Mouse (Mus musculus) MEL (cell line): ENCODE measurements around the gene Fam161b. TPM values are rescaled to one million over a fixed set of nuclear protein-coding genes. Genes with fewer than 3 reads are reported as not detected.

Experiments used
- DNase-seq: peaks from one replicate; pipeline ENCODE4 v3.0.0; 2011; ENCODE audit warnings: low read depth, low spot score
- H3K27ac ChIP-seq: 2 replicates; pipeline ENCODE4 v1.5.1; 2012; ENCODE audit warnings: low read depth, mild to moderate bottlenecking, control low read depth, low read length, moderate library complexity; ENCODE audit not compliant: control insufficient read depth
- H3K27me3 ChIP-seq, 2 experiments: fragments of 150-350 bp in 1 of 2; sonication (generic) in 1 of 2; 2 replicates each; pipeline ENCODE4 v1.6.1; 2012; ENCODE audit warnings: low read length in 2 of 2, mild to moderate bottlenecking in 2 of 2, improper control_type of control experiment in 1 of 2, moderate library complexity in 1 of 2; ENCODE audit not compliant: insufficient read depth in 2 of 2, control insufficient read depth in 1 of 2
- H3K36me3 ChIP-seq, 2 experiments: 2 replicates each; pipeline ENCODE4 v1.6.1; 2012 to 2014; ENCODE audit warnings: low read length in 2 of 2, improper control_type of control experiment in 1 of 2, inconsistent platforms in 1 of 2, mild to moderate bottlenecking in 1 of 2; ENCODE audit not compliant: insufficient read depth in 2 of 2, control insufficient read depth in 1 of 2
- H3K4me1 ChIP-seq, 2 experiments: fragments of 150-350 bp in 1 of 2; sonication (generic) in 1 of 2; 2 replicates each; pipeline ENCODE4 v1.6.1; 2012; ENCODE audit warnings: low read length in 2 of 2, improper control_type of control experiment in 1 of 2, mild to moderate bottlenecking in 1 of 2; ENCODE audit not compliant: insufficient read depth in 2 of 2, control insufficient read depth in 1 of 2
- H3K4me3 ChIP-seq, 2 experiments: fragments of 150-350 bp in 1 of 2; sonication (generic) in 1 of 2; 2 replicates each; pipeline ENCODE4 v1.5.1; 2012; ENCODE audit warnings: low read depth in 2 of 2, low read length in 2 of 2, mild to moderate bottlenecking in 2 of 2, moderate library complexity in 2 of 2, control low read depth in 1 of 2, improper control_type of control experiment in 1 of 2; ENCODE audit not compliant: control insufficient read depth in 1 of 2, insufficient read depth in 1 of 2
- H3K79me2 ChIP-seq: 2 replicates; pipeline ENCODE4 v1.6.1; 2012; ENCODE audit warnings: mild to moderate bottlenecking, low read length, moderate library complexity; ENCODE audit not compliant: control insufficient read depth, poor library complexity, insufficient read depth
- H3K9ac ChIP-seq: 2 replicates; pipeline ENCODE4 v1.6.1; 2012; ENCODE audit warnings: low read depth, mild to moderate bottlenecking, control low read depth, low read length, moderate library complexity; ENCODE audit not compliant: control insufficient read depth, poor library complexity, severe bottlenecking
- H3K9me3 ChIP-seq: fragments of 150-350 bp; sonication (generic); replicated peaks from 2 replicates; pipeline ENCODE4 v1.6.1; 2012; ENCODE audit warnings: mild to moderate bottlenecking, low read length, improper control_type of control experiment, moderate library complexity; ENCODE audit not compliant: insufficient read depth
- CHD2 ChIP-seq: IDR thresholded peaks from 2 replicates; pipeline ENCODE4 v1.6.1; 2011; ENCODE audit warnings: low read length, improper control_type of control experiment
- CTCF ChIP-seq, 3 experiments: IDR thresholded peaks in 2 of 3; conservative IDR thresholded peaks in 1 of 3; 2 replicates each; pipeline ENCODE4 v1.5.1; 2011 to 2012; ENCODE audit warnings: low read length in 3 of 3, low read depth in 2 of 3, mild to moderate bottlenecking in 2 of 3, improper control_type of control experiment in 1 of 3, inconsistent platforms in 1 of 3, mixed read lengths in 1 of 3, moderate library complexity in 1 of 3; ENCODE audit not compliant: control insufficient read depth in 1 of 3, insufficient read depth in 1 of 3, poor library complexity in 1 of 3, severe bottlenecking in 1 of 3
- EP300 ChIP-seq, 2 experiments: IDR thresholded peaks; 2 replicates each; pipeline ENCODE4 v1.6.1; 2011; ENCODE audit warnings: improper control_type of control experiment in 2 of 2, low read length in 2 of 2, low read depth in 1 of 2, mild to moderate bottlenecking in 1 of 2
- ETS1 ChIP-seq: IDR thresholded peaks from 2 replicates; pipeline ENCODE4 v1.6.1; 2012; ENCODE audit warnings: low read depth, mild to moderate bottlenecking, inconsistent platforms, low read length, improper control_type of control experiment, moderate library complexity
- GABPA ChIP-seq: IDR thresholded peaks from 2 replicates; pipeline ENCODE4 v1.6.1; 2012; ENCODE audit warnings: low read depth, mild to moderate bottlenecking, inconsistent platforms, low read length, improper control_type of control experiment, moderate library complexity
- GATA1 ChIP-seq: IDR thresholded peaks from 2 replicates; pipeline ENCODE4 v1.6.1; 2011; ENCODE audit warnings: low read depth, low read length, improper control_type of control experiment
- MAX ChIP-seq: IDR thresholded peaks from 2 replicates; pipeline ENCODE4 v1.6.1; 2011; ENCODE audit warnings: low read length, improper control_type of control experiment
- MEF2A ChIP-seq: IDR thresholded peaks from 2 replicates; pipeline ENCODE4 v1.6.1; 2014; ENCODE audit warnings: low read depth, mild to moderate bottlenecking, inconsistent platforms, low read length, improper control_type of control experiment; ENCODE audit not compliant: poor library complexity, insufficient replicate concordance, severe bottlenecking; ENCODE audit errors: extremely low read depth
- MXI1 ChIP-seq: IDR thresholded peaks from 2 replicates; pipeline ENCODE4 v1.6.1; 2011; ENCODE audit warnings: mild to moderate bottlenecking, low read depth, low read length, improper control_type of control experiment
- POLR2A ChIP-seq, 2 experiments: IDR thresholded peaks; 2 replicates each; pipeline ENCODE4 v1.6.1; 2011 to 2012; ENCODE audit warnings: low read length in 2 of 2, mild to moderate bottlenecking in 2 of 2, control low read depth in 1 of 2, improper control_type of control experiment in 1 of 2, low read depth in 1 of 2, moderate library complexity in 1 of 2; ENCODE audit not compliant: control insufficient read depth in 1 of 2, insufficient read depth in 1 of 2, poor library complexity in 1 of 2
- POLR2AphosphoS2 ChIP-seq: IDR thresholded peaks from 2 replicates; pipeline ENCODE4 v1.6.1; 2011; ENCODE audit warnings: low read length, improper control_type of control experiment
- RCOR1 ChIP-seq: IDR thresholded peaks from 2 replicates; pipeline ENCODE4 v1.6.1; 2012; ENCODE audit warnings: low read depth, mild to moderate bottlenecking, inconsistent platforms, low read length, improper control_type of control experiment
- SIN3A ChIP-seq: IDR thresholded peaks from 2 replicates; pipeline ENCODE4 v1.6.1; 2012; ENCODE audit warnings: low read length, improper control_type of control experiment, inconsistent platforms
- TAL1 ChIP-seq: IDR thresholded peaks from 2 replicates; pipeline ENCODE4 v1.6.1; 2012; ENCODE audit warnings: mild to moderate bottlenecking, inconsistent platforms, low read length, moderate library complexity, mixed read lengths
- TBP ChIP-seq: IDR thresholded peaks from 2 replicates; pipeline ENCODE4 v1.8.0; 2011; ENCODE audit warnings: low read depth, low read length, improper control_type of control experiment
- TCF12 ChIP-seq: IDR thresholded peaks from 2 replicates; pipeline ENCODE4 v1.6.1; 2014; ENCODE audit warnings: low read depth, mild to moderate bottlenecking, inconsistent platforms, low read length, improper control_type of control experiment, moderate library complexity
- USF1 ChIP-seq: IDR thresholded peaks from 2 replicates; pipeline ENCODE4 v1.6.1; 2014; ENCODE audit warnings: low read depth, mild to moderate bottlenecking, inconsistent platforms, low read length, improper control_type of control experiment, moderate library complexity
- USF2 ChIP-seq, 2 experiments: IDR thresholded peaks; 2 replicates each; pipeline ENCODE4 v1.6.1; 2011 to 2012; ENCODE audit warnings: improper control_type of control experiment in 2 of 2, low read length in 2 of 2, borderline replicate concordance in 1 of 2, inconsistent platforms in 1 of 2, low read depth in 1 of 2, mild to moderate bottlenecking in 1 of 2; ENCODE audit not compliant: insufficient read depth in 1 of 2
- ZC3H11A ChIP-seq: IDR thresholded peaks from 2 replicates; pipeline ENCODE4 v1.6.1; 2012; ENCODE audit warnings: low read depth, mild to moderate bottlenecking, inconsistent platforms, low read length, improper control_type of control experiment
- ZMIZ1 ChIP-seq: IDR thresholded peaks from 2 replicates; pipeline ENCODE4 v1.6.1; 2012; ENCODE audit warnings: low read depth, mild to moderate bottlenecking, inconsistent platforms, low read length, improper control_type of control experiment, moderate library complexity
- ZNF384 ChIP-seq: IDR thresholded peaks from 2 replicates; pipeline ENCODE4 v1.6.1; 2012; ENCODE audit warnings: low read depth, mild to moderate bottlenecking, inconsistent platforms, low read length, improper control_type of control experiment
- polyA plus RNA-seq, 2 experiments: library from polyadenylated mRNA; stranded (reverse) in 1 of 2; unstranded in 1 of 2; fragments of >175 nt in 1 of 2; fragments of >200 nt in 1 of 2; gene quantifications; 2 replicates each; pipeline versions ENCODE4 v1.2.1 to v1.2.4; 2012; ENCODE audit warnings: low replicate concordance in 2 of 2, low read depth in 1 of 2; ENCODE audit not compliant: insufficient read length in 2 of 2, insufficient read depth in 1 of 2, missing spikeins in 1 of 2
- total RNA-seq: library from RNA; depleted of rRNA; stranded (reverse); fragments of 300-350 nt; gene quantifications from 2 replicates; pipeline ENCODE4 v1.2.3, GENCODE M21; 2012

Gene Fam161b
- total and polyA plus RNA-seq, 3 experiments = 0.46 to 1.1 TPM; not detected in 1

GRCm38 (mm10) chr12:84393847-84394246 is 32.2 kb upstream of the Fam161b start:
- no peak for DNase-seq
- Histone ChIP-seq H3K36me3 (peaks cover 0 to 8% of the 10 kb centered on the region in 2 experiments; a peak in 2 of 4 replicates), H3K9ac (no peak overlapping the region), H3K9me3 (no peaks in the 10 kb centered on the region), H3K27me3 (no peaks in the 10 kb centered on the region), H3K4me3 (no peak overlapping the region), H3K27ac (no peak overlapping the region), H3K79me2 (no peaks in the 10 kb centered on the region), H3K4me1 (peaks cover 0 to 3% of the 10 kb centered on the region in 2 experiments; a peak in 1 of 4 replicates)
- no peak for TF ChIP-seq TCF12
- TF ChIP-seq POLR2AphosphoS2 = no peak
- TF ChIP-seq ZC3H11A = no peak
- no peak for TF ChIP-seq MEF2A
- TF ChIP-seq ZMIZ1 = no peak
- no peak for TF ChIP-seq ZNF384
- TF ChIP-seq GABPA = no peak
- TF ChIP-seq ETS1 = no peak
- TF ChIP-seq MXI1 = no peak
- TF ChIP-seq TBP = no peak
- TF ChIP-seq GATA1 = no peak
- no peak for TF ChIP-seq USF2 (IDR thresholded peaks at IDR 0.05; ENCODE audit: borderline replicate concordance in 1 of 2, insufficient read depth in 1 of 2, low read depth in 1 of 2, low read length in 2 of 2)
- no peak for TF ChIP-seq MAX
- no peak for TF ChIP-seq USF1
- TF ChIP-seq EP300 (IDR thresholded peaks at IDR 0.05; ENCODE audit: low read depth in 1 of 2, low read length in 2 of 2) = no peak
- TF ChIP-seq TAL1 = no peak

DNA sequence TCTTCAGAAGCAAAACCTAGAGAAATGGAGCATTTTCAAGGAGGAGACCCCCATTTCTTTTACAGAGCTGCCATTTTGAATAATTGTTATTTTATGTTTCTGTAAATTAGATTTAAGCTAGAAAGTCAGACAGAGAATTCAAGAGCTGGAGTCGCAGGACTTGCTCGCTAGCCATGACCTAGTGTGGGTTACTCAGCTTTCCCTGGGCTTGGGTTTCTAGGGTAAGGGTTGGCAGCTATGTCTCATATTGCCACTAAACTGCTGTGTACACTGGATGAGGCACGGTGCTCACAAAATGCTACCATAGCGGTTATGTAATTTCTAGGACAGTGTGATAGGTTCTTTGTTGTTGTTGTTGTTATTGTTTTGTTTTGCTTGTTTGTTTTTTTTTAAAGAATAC is 31.0 kb upstream of the Fam161b start:
- no peak overlapping the region for H3K27ac ChIP-seq
- no peaks in the 10 kb centered on the region for H3K9me3 ChIP-seq
- no peaks in the 10 kb centered on the region for H3K4me1 ChIP-seq
- no peak overlapping the region for H3K9ac ChIP-seq
- no peak for TF ChIP-seq RCOR1
- TF ChIP-seq POLR2A (IDR thresholded peaks at IDR 0.05; ENCODE audit: control insufficient read depth in 1 of 2, insufficient read depth in 1 of 2, low read depth in 1 of 2, low read length in 2 of 2, poor library complexity in 1 of 2) = no peak
- no peak for TF ChIP-seq CTCF (IDR thresholded peaks at IDR 0.05 in 2 of 3, conservative IDR thresholded peaks at IDR 0.05 in 1 of 3; ENCODE audit: control insufficient read depth in 1 of 3, insufficient read depth in 1 of 3, low read depth in 2 of 3, low read length in 3 of 3, poor library complexity in 1 of 3, severe bottlenecking in 1 of 3)
- TF ChIP-seq CHD2 = no peak
- TF ChIP-seq SIN3A = no peak
- TF ChIP-seq, all 39 proteins: peak for 0
- no peak overlapping the region for H3K4me3 ChIP-seq
- H3K79me2 ChIP-seq = no peaks in the 10 kb centered on the region
- DNase-seq = no peak
- H3K36me3 ChIP-seq = peaks cover 0 to 3% of the 10 kb centered on the region in 2 experiments; a peak in 1 of 4 replicates
- no peaks in the 10 kb centered on the region for H3K27me3 ChIP-seq
